Mouse (Mus musculus) lung, embryonic 14.5 days (tissue): ENCODE data around the gene Tob2. TPM values are rescaled to one million over a fixed set of nuclear protein-coding genes. Genes with fewer than 3 reads are reported as not detected.

Experiments
- ATAC-seq: fragments of 200-750 bp; cut with Nextera tagmentation; 2 replicates; pipeline ENCODE4 v1.8.0; 2017; ENCODE audit warnings: mild to moderate bottlenecking, moderate TSS enrichment, moderate library complexity; ENCODE audit not compliant: insufficient read depth
- DNase-seq: peaks from one replicate; pipeline ENCODE4 v3.0.0-alpha.2; 2015
- H3K27ac ChIP-seq: fragments of 300-500 bp; sonication (generic); 2 replicates; pipeline ENCODE4 v1.5.1; 2014; ENCODE audit warnings: low read depth, mild to moderate bottlenecking, moderate library complexity
- H3K27me3 ChIP-seq: fragments of 300-500 bp; sonication (generic); 2 replicates; pipeline ENCODE4 v1.6.1; 2014; ENCODE audit warnings: low read length, control low read depth; ENCODE audit not compliant: insufficient read depth
- H3K36me3 ChIP-seq: fragments of 300-500 bp; sonication (generic); 2 replicates; pipeline ENCODE4 v1.6.1; 2014; ENCODE audit warnings: control low read depth; ENCODE audit not compliant: insufficient read depth
- H3K4me1 ChIP-seq: fragments of 300-500 bp; sonication (generic); 2 replicates; pipeline ENCODE4 v1.6.1; 2014; ENCODE audit warnings: antibody characterized with exemption, control low read depth; ENCODE audit not compliant: insufficient read depth
- H3K4me2 ChIP-seq: fragments of 300-500 bp; sonication (generic); 2 replicates; pipeline ENCODE4 v1.6.1; 2014; ENCODE audit warnings: mild to moderate bottlenecking
- H3K4me3 ChIP-seq: fragments of 300-500 bp; sonication (generic); 2 replicates; pipeline ENCODE4 v1.5.1; 2014; ENCODE audit warnings: low read depth, low read length
- H3K9ac ChIP-seq: fragments of 300-500 bp; sonication (generic); 2 replicates; pipeline ENCODE4 v1.6.1; 2014
- H3K9me3 ChIP-seq: fragments of 300-500 bp; sonication (generic); 2 replicates; pipeline ENCODE4 v1.6.1; 2016; ENCODE audit warnings: low read depth, low read length, control low read depth
- CTCF ChIP-seq: IDR thresholded peaks from 2 replicates; pipeline ENCODE4 v1.5.1; 2016; ENCODE audit warnings: antibody characterized with exemption, low read depth
- WGBS: fragments of 180-500 bp; shearing (Covaris S2); extraction: QIAGEN DNeasy Blood & Tissue Kit; methylation state at CpG from one replicate; pipeline ENCODE4 v1.1.7; 2014; 5-methylcytosine and 5-hydroxymethylcytosine counted together
- polyA plus RNA-seq: library from polyadenylated mRNA; unstranded; fragments of >200 nt; fragmentation: Nextera tagmentation; extraction: Ambion mirVana; gene quantifications from 2 replicates; pipeline ENCODE4 v1.2.1, GENCODE M21; 2014

The Tob2 gene
- polyA plus RNA-seq, 1 experiment from 2014 or later, result 24.2 TPM

DNA sequence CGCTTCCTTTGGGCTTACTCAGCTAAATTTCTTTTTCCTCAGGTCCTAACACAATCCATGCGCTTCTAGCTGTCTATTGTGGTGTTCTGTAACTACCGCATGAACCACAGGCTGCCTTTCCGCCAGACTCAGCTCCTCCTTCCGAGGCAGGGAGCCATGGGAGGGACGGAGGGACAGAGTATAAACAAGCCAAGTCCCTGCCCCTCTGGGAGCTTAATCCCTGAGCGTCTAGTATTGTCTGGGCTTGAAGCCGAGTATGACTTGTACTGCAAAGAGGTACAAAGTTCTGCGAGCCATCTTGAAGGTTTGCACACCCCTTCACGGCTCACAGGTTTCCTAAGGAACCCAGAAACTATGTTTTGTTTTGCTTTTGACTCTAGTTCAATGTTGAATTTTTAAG is 48.4 kb downstream of the Tob2 start:
- Histone ChIP-seq H3K4me2 (peak overlapping the region; percentile 87), H3K9ac (peak overlapping the region; percentile 56), H3K27me3 (no peaks in the 10 kb centered on the region), H3K4me3 (peak overlapping the region; percentile 69), H3K27ac (peak overlapping the region; percentile 95), H3K36me3 (peaks cover 4% of the 10 kb centered on the region; the same call in 1 of the 2 replicates), H3K9me3 (no peaks in the 10 kb centered on the region), H3K4me1 (peaks cover 17% of the 10 kb centered on the region)
- 1% methylated on average over 10 of the region's 10 CpGs for WGBS
- DNase-seq (peak; percentile 91), ATAC-seq (peak; percentile 47)
- TF ChIP-seq CTCF, result no peak

DNA sequence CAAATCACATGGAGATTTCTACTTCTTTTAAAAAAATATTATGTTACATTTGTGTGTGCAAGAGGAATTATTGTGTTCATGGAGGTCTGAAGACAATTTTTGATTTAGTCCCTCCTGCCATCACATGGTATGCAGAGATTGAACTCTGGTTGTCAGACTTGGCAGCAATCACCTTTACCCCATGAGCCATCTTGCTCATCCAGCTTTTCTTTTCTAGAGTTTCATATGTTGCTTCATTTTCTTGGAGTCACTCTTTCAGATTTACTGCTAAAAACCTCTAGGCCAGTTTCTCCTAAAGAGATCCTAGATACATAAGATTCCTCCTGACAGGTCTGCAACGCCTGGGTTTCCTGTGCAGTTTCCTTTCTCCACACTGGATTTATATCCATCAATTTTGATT is 49.0 kb downstream of the Tob2 start:
- peak overlapping the region; percentile 56 for H3K9ac ChIP-seq
- ATAC-seq (no peak), DNase-seq (no peak)
- peaks cover 17% of the 10 kb centered on the region for H3K4me1 ChIP-seq
- H3K4me3 ChIP-seq, result peak overlapping the region; percentile 69
- peak overlapping the region; percentile 95 for H3K27ac ChIP-seq
- 31% methylated on average over 1 of the region's 1 CpGs for WGBS
- H3K9me3 ChIP-seq, result no peaks in the 10 kb centered on the region
- H3K27me3 ChIP-seq, result no peaks in the 10 kb centered on the region
- TF ChIP-seq CTCF, result no peak
- H3K36me3 ChIP-seq, result no peaks in the 10 kb centered on the region
- H3K4me2 ChIP-seq, result peak overlapping the region; percentile 87

DNA sequence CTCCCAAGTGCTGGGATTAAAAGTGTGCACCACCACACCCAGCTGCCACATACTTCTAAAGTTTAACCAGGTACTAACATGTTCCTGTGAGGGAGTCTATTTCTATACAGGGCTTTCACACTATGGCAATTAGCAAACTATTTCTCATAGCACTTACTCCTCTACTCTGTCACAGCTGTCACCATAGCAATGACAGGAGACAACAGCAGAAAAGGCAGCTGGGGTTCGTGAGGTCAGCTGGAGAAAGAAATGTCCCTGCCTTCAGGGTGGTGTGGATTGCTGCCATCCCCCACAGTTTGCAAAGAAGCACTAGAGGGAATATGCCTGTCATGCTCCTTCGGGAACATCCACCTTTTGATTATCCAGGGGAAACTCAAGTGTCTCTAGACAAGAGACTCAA is 49.8 kb downstream of the Tob2 start:
- DNase-seq, result no peak
- H3K9ac ChIP-seq, result no peak overlapping the region
- H3K27me3 ChIP-seq, result no peaks in the 10 kb centered on the region
- H3K4me3 ChIP-seq, result no peak overlapping the region
- H3K4me1 ChIP-seq, result peaks cover 24% of the 10 kb centered on the region
- no peak for TF ChIP-seq CTCF
- no peak for ATAC-seq
- H3K4me2 ChIP-seq, result no peak overlapping the region
- 52% methylated on average over 2 of the region's 2 CpGs for WGBS
- no peaks in the 10 kb centered on the region for H3K36me3 ChIP-seq
- H3K27ac ChIP-seq, result no peak overlapping the region
- no peaks in the 10 kb centered on the region for H3K9me3 ChIP-seq

DNA sequence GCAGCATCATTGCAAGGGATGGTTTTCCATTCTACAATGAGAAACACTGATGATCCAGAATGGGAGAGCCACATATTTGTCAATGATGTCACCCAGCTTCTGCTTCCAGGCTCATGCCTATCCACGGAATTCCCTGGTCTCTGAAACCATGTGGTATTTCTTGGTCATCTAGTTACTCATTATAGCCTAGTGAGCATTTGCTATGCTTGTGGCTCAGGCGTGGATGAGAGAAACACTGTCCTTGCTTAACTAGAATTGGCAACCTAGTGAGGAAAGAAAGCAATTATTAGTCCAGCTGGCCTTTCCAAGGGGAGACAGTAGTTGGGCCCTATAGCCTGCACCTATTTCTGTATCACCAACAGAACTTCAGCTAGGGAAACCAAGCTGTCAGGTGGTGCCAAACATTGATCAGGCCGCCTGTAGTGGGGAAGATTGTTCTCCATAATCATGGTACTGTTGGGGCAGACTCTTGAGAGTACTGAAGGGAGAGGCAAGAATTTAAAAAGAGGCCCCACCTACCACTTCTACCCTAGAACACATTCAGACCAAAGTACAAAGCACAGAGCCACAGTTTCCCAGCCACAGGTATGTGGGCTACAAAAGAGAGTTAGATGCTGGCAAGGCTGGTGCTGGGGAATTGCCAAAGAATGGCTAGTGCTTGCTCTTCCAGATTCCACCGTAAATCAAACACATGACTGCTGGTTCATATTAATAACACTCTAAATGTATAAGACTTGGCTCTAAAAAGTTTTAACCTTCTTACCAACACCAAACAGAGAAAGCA is 51.8 kb downstream of the Tob2 start:
- no peak overlapping the region for H3K4me3 ChIP-seq
- DNase-seq (peak; percentile 43), ATAC-seq (no peak)
- no peak for TF ChIP-seq CTCF
- peaks cover 35% of the 10 kb centered on the region for H3K4me1 ChIP-seq
- no peaks in the 10 kb centered on the region for H3K9me3 ChIP-seq
- H3K4me2 ChIP-seq, result no peak overlapping the region
- no peak overlapping the region for H3K9ac ChIP-seq
- no peak overlapping the region for H3K27ac ChIP-seq
- H3K36me3 ChIP-seq, result no peaks in the 10 kb centered on the region
- 74% methylated on average over 4 of the region's 4 CpGs for WGBS
- no peaks in the 10 kb centered on the region for H3K27me3 ChIP-seq

DNA sequence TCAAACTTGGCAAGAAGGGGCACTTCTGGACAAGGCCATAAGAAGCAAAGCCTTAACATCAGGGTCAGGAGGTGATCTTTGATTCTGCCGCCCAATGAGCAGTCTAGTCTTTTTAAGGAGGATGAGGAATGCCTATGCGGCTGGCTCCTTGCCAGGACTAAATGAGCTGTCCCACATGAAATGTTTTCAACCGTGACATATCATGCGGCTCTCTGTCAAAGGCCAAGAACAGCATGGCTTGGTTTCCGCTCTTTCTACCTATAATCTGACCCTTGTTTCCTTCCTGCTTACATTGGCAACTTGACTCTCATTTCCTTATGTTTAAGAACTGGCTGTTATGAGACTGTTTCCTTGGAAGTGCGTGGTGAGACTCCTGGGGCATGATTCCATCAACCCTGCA is 53.0 kb downstream of the Tob2 start:
- no peak overlapping the region for H3K9ac ChIP-seq
- H3K4me3 ChIP-seq, result no peak overlapping the region
- 16% methylated on average over 6 of the region's 6 CpGs for WGBS
- ATAC-seq (no peak), DNase-seq (peak; percentile 83)
- no peaks in the 10 kb centered on the region for H3K36me3 ChIP-seq
- no peak overlapping the region for H3K4me2 ChIP-seq
- H3K27ac ChIP-seq, result 0 out of 2 replicates have a peak overlapping the region, but pooled peaks have one; percentile 55
- TF ChIP-seq CTCF, result no peak
- peaks cover 35% of the 10 kb centered on the region for H3K4me1 ChIP-seq
- no peaks in the 10 kb centered on the region for H3K9me3 ChIP-seq
- H3K27me3 ChIP-seq, result no peaks in the 10 kb centered on the region

DNA sequence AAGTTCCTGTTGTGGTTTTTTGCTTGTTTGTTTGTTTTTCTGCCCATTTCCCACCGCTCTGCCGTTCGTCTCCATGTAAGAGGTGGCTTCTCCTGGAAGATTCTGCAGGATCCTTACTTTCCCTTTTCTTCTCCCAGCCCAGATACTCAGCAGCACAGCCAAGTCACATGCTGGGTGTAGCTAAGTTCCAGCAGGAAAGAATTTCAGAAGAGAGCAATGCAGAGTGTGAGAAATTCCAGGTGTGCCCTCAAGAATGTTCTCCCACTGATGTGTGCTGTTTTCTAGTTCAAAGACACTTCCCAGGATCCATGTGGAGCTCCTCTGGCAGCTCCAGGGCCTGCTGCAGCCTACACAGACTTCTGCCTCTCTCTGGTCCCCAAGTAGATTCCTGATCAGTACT is 53.7 kb downstream of the Tob2 start:
- WGBS, result 65% methylated on average over 3 of the region's 3 CpGs
- Histone ChIP-seq H3K9ac (no peak overlapping the region), H3K27ac (no peak overlapping the region), H3K4me2 (no peak overlapping the region), H3K9me3 (no peaks in the 10 kb centered on the region), H3K4me3 (no peak overlapping the region), H3K4me1 (peaks cover 32% of the 10 kb centered on the region), H3K27me3 (no peaks in the 10 kb centered on the region), H3K36me3 (no peaks in the 10 kb centered on the region)
- TF ChIP-seq CTCF, result no peak
- DNase-seq (no peak), ATAC-seq (no peak)

DNA sequence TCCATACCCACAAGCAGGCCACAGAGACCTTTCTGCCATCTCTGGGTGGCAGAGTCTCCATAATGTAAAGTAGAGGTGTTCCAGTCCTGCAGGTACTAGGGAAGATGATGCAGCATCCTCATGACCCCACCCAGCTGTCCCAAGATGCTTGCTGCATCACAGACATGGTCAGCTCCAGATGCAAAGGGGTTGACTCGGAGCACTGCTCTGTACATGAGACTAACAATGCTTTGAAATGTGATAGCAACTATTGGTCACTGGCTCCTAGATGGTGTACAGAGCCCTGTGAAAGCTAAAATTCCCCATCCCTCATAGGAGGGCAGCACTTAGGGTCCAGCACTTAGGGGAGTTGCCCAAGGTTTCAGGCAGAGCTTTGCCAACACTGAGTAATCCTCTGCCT is 54.4 kb downstream of the Tob2 start:
- Histone ChIP-seq H3K4me1 (peaks cover 26% of the 10 kb centered on the region), H3K4me3 (no peak overlapping the region), H3K9ac (no peak overlapping the region), H3K36me3 (no peaks in the 10 kb centered on the region), H3K9me3 (no peaks in the 10 kb centered on the region), H3K4me2 (peak overlapping the region; percentile 73; the same call in 1 of the 2 replicates), H3K27ac (no peak overlapping the region; the same call in 1 of the 2 replicates), H3K27me3 (no peaks in the 10 kb centered on the region)
- TF ChIP-seq CTCF, result no peak
- no peak for ATAC-seq
- 75% methylated on average over 1 of the region's 1 CpGs for WGBS
- DNase-seq, result no peak
